Mouse (Mus musculus): ENCODE measurements at regions not wholly inside any gene's neighbourhood (a gene's known extent, or its start where the extent isn't known, plus 50 kb on each side); places are given as distances from the start of the nearest gene placed in this dataset.

GRCm38 (mm10) chr14:62187360-62187759 is 105.0 kb upstream of the Rnaseh2b start:
- DNase-seq (ENCODE audit: low spot score) = no peak

DNA sequence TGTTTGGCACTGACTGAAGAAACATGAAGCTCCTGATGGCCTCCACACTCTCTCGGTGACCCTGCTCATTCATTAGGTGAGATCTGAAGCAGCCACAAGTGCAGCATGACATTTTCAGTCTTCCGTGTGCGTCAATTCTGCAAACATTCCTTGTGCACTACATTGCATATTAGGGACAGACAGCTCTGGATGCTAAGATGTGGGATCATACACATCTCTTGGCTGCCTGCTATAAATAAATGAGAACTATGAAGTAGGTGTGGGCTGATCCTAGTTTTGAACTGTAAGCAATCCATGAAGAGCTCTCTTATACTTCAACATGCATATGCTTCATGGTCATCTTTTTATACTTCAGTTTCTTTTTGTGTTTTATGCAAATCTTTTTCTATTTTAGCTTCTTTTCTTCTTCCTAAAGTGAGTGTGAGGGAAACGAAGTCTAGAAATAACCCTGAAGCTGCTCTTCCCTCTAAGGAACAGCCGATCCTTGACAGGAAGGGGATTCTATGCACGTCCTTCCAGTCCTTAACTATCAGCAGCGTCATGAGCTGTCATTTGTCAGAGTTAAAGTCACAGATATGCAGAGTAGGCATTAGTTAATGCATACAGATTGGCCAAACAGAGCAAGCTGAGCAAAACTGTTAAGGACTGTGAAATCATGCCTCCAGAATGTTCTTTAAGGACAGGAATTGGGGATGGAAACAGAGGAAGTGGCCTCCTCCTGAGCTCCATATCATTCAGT is 104.1 kb upstream of the Rnaseh2b start:
- DNase-seq (ENCODE audit: low spot score) = no peak

- DNase-seq (ENCODE audit: low spot score) = no peak
Observed at GRCm38 (mm10) chr14:62191624-62192023, 100.8 kb upstream of the Rnaseh2b start.

DNA sequence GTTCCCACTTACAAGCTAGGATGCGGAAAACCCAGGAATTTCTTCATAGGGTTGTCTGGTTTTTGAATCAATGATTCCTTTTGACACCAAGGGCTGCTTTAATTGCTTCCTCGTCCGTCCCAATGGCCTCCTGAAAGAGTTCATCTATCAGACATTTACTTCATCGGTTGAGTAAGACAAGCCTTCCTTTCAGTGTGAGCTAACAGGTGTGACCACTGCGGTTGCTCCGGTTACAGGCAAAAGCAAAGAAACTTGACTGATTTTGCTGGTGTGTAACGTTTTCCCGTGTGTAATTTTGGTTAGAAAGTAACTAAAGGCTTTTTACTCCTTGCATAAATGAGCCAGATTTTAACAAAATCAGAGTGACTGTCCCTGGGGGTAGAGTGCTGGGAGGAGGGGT is 99.6 kb upstream of the Rnaseh2b start:
- DNase-seq (ENCODE audit: low spot score) = no peak

DNA sequence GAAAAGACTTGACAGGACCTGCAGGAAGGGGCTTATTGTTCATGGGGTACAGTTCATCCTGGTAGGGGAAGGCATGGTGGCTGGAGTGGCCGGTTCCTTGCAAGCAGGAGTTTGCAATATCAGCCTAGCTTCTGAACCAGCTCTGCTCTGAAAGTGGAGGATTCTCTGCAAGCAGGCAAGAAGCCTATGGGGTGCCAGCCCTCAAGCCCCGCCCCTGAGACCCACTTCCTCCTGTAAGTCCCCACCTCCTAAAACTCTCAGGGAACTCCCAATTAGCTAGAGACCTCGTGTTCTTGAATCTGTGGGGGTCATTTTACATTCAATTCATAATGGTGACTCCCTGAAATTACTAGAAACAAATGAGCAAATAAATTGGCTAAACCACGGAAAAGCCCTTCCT is 99.0 kb upstream of the Rnaseh2b start:
- DNase-seq (ENCODE audit: low spot score) = no peak

DNA sequence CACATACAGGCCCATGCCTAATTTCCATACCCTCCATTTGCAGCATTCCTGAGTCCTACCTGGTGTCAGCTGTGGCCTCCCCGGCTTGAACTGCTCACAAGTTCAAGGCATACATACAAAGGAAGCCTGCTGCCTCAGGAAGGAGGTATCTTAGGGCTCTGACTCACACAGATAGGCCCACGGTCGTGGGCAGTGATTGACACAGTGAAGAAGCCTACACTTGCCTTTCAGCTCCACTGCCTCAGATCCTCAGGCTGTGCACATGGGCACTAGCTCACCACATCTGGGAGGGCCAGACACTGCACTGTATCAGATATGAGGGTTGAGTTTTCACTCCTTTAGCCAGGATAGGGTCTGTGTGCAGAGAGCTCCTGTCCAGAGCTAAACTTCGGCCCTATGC is 95.6 kb upstream of the Rnaseh2b start:
- no peak for DNase-seq (ENCODE audit: low spot score)

GRCm38 (mm10) chr14:62198476-62199190 is 93.8 kb upstream of the Rnaseh2b start:
- DNase-seq (ENCODE audit: low spot score) = peak; percentile 87

- no peak for DNase-seq (ENCODE audit: low spot score)
Observed at GRCm38 (mm10) chr14:62215071-62215470, 77.3 kb upstream of the Rnaseh2b start.

- DNase-seq (ENCODE audit: low spot score) = no peak
Observed at GRCm38 (mm10) chr14:62216995-62217394, 75.4 kb upstream of the Rnaseh2b start.

GRCm38 (mm10) chr14:62217971-62218370 is 74.4 kb upstream of the Rnaseh2b start:
- DNase-seq (ENCODE audit: low spot score) = no peak

- no peak for DNase-seq (ENCODE audit: low spot score)
Observed at GRCm38 (mm10) chr14:62218716-62219115, 73.7 kb upstream of the Rnaseh2b start.

DNA sequence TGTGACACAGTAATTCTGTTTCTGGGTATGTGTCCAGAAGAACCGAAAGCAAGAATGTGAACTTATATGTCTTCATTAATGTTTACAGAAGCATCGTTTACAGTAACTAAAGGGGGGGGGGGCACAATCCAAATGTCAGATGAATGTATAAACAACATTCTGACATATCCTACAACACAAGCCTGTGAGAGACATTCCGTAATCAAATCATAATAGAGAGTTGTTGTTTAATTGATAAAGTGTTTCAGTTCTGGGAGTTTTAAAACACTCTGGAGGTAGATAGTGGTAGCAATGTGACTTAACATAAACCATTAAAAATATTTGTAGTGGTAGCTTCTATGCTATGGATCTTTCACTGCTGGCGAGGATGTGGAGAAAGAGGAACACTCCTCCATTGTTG is 71.6 kb upstream of the Rnaseh2b start:
- no peak for DNase-seq (ENCODE audit: low spot score)

Data from yolk sac, embryonic 10.5 days (tissue).